Mouse (Mus musculus): Measurements from ENCODE around the gene Rtn3.

- TF ChIP-seq CTCF (conservative IDR thresholded peaks at IDR 0.05; ENCODE audit: insufficient read depth, insufficient read length, low read depth, low read length) (no peak), POLR2A (IDR thresholded peaks at IDR 0.05; ENCODE audit: low read depth, low read length) (no peak)
Observed at GRCm38 (mm10) chr19:7523781-7524180, 40.7 kb upstream of the Rtn3 start.
